Mouse (Mus musculus): ENCODE measurements around the gene Klhdc9. TPM values are rescaled to one million over a fixed set of nuclear protein-coding genes. Genes with fewer than 3 reads are reported as not detected.
A peak's percentile ranks its signal among the peaks of the same experiment; 100 is the strongest.

Klhdc9 gene
- 1.3 and 2.0 TPM in 2 replicates for polyA plus RNA-seq (2014; fragmentation: Nextera tagmentation; extraction: Ambion mirVana)

- no peaks in the 10 kb centered on the region for H3K27me3 ChIP-seq (ENCODE audit: control insufficient read depth, insufficient read depth, low read length)
- no peaks in the 10 kb centered on the region for H3K36me3 ChIP-seq (ENCODE audit: control insufficient read depth, insufficient read depth, low read length)
- H3K4me1 ChIP-seq (replicated peaks; ENCODE audit: control insufficient read depth, insufficient read depth, low read length) = peaks cover 3% of the 10 kb centered on the region; the same call in 1 of the 2 replicates
- under 1% methylated on average over 21 of the region's 21 CpGs for WGBS
- H3K9ac ChIP-seq (ENCODE audit: low read depth, low read length) = peak within 1 kb of the TSS; percentile 65
- peak within 1 kb of the TSS; percentile 86 for H3K4me2 ChIP-seq (replicated peaks; ENCODE audit: low read depth, low read length)
- ATAC-seq (ENCODE audit: low FRiP score) (peak; percentile 93), DNase-seq (ENCODE audit: low spot score) (peak; percentile 94)
- H3K4me3 ChIP-seq (ENCODE audit: low read depth, low read length) = peak within 1 kb of the TSS; percentile 52
- peak within 1 kb of the TSS; percentile 48 for H3K27ac ChIP-seq (ENCODE audit: low read depth, low read length)
- 0 out of 2 replicates have a peak, but pooled peaks cover 2% of the 10 kb centered on the region for H3K9me3 ChIP-seq (ENCODE audit: control insufficient read depth, low read length)
Observed at GRCm38 (mm10) chr1:171360656-171361055, at the start of gene Klhdc9. Gene Klhdc9 (minus strand): TSS chr1:171360798.

- 69% methylated on average over 1 of the region's 1 CpGs for WGBS
- H3K4me2 ChIP-seq (replicated peaks; ENCODE audit: low read depth, low read length) = no peak overlapping the region
- H3K4me1 ChIP-seq (replicated peaks; ENCODE audit: control insufficient read depth, insufficient read depth, low read length) = no peaks in the 10 kb centered on the region
- H3K27ac ChIP-seq (ENCODE audit: low read depth, low read length) = no peak overlapping the region
- H3K9me3 ChIP-seq (ENCODE audit: control insufficient read depth, low read length) = no peaks in the 10 kb centered on the region
- no peak overlapping the region for H3K4me3 ChIP-seq (ENCODE audit: low read depth, low read length)
- ATAC-seq (ENCODE audit: low FRiP score) (no peak), DNase-seq (ENCODE audit: low spot score) (no peak)
- no peak overlapping the region for H3K9ac ChIP-seq (ENCODE audit: low read depth, low read length)
- H3K27me3 ChIP-seq (ENCODE audit: control insufficient read depth, insufficient read depth, low read length) = no peaks in the 10 kb centered on the region; the same call in 1 of the 2 replicates
- no peaks in the 10 kb centered on the region for H3K36me3 ChIP-seq (ENCODE audit: control insufficient read depth, insufficient read depth, low read length)
Observed at GRCm38 (mm10) chr1:171410231-171410630, 49.6 kb upstream of the Klhdc9 start.

GRCm38 (mm10) chr1:171407263-171407662, 46.7 kb upstream of the Klhdc9 start:
- H3K9me3 ChIP-seq (ENCODE audit: control insufficient read depth, low read length) = no peaks in the 10 kb centered on the region
- no peak overlapping the region for H3K9ac ChIP-seq (ENCODE audit: low read depth, low read length)
- H3K4me3 ChIP-seq (ENCODE audit: low read depth, low read length) = no peak overlapping the region
- 76% methylated on average over 5 of the region's 5 CpGs for WGBS
- H3K4me1 ChIP-seq (replicated peaks; ENCODE audit: control insufficient read depth, insufficient read depth, low read length) = no peaks in the 10 kb centered on the region
- H3K4me2 ChIP-seq (replicated peaks; ENCODE audit: low read depth, low read length) = no peak overlapping the region
- H3K27ac ChIP-seq (ENCODE audit: low read depth, low read length) = no peak overlapping the region
- no peaks in the 10 kb centered on the region for H3K36me3 ChIP-seq (ENCODE audit: control insufficient read depth, insufficient read depth, low read length)
- DNase-seq (ENCODE audit: low spot score) = no peak
- no peak for ATAC-seq (ENCODE audit: low FRiP score)
- no peaks in the 10 kb centered on the region; the same call in 1 of the 2 replicates for H3K27me3 ChIP-seq (ENCODE audit: control insufficient read depth, insufficient read depth, low read length)

- H3K4me1 ChIP-seq (replicated peaks; ENCODE audit: control insufficient read depth, insufficient read depth, low read length) = no peaks in the 10 kb centered on the region
- WGBS = 88% methylated on average over 9 of the region's 9 CpGs
- H3K9me3 ChIP-seq (ENCODE audit: control insufficient read depth, low read length) = no peaks in the 10 kb centered on the region
- H3K4me3 ChIP-seq (ENCODE audit: low read depth, low read length) = no peak overlapping the region
- no peak for ATAC-seq (ENCODE audit: low FRiP score)
- H3K4me2 ChIP-seq (replicated peaks; ENCODE audit: low read depth, low read length) = no peak overlapping the region
- H3K27ac ChIP-seq (ENCODE audit: low read depth, low read length) = no peak overlapping the region
- no peaks in the 10 kb centered on the region for H3K27me3 ChIP-seq (ENCODE audit: control insufficient read depth, insufficient read depth, low read length)
- H3K36me3 ChIP-seq (ENCODE audit: control insufficient read depth, insufficient read depth, low read length) = no peaks in the 10 kb centered on the region
- no peak for DNase-seq (ENCODE audit: low spot score)
- H3K9ac ChIP-seq (ENCODE audit: low read depth, low read length) = no peak overlapping the region
Observed at GRCm38 (mm10) chr1:171402991-171403390, 42.4 kb upstream of the Klhdc9 start.

DNA sequence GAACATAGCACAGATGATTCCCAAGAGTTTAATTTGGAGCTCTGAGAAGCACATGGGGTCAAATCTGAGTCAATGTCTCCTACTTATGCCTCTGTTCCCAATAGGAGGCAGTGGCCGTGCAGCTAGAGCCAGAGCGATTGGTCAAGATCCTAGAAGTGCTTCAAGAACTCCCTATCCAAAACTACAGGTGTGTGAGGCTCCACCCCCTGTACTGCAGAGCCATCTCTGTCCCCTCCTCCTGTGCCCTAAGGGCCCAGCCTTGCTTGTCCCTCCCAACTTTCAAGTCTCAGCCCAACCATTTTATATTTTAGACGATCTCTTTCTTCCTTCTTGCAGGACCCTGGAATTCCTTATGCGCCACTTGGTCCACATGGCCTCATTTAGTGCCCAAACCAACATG, 41.2 kb upstream of the Klhdc9 start:
- H3K9me3 ChIP-seq (ENCODE audit: control insufficient read depth, low read length) = no peaks in the 10 kb centered on the region

DNA sequence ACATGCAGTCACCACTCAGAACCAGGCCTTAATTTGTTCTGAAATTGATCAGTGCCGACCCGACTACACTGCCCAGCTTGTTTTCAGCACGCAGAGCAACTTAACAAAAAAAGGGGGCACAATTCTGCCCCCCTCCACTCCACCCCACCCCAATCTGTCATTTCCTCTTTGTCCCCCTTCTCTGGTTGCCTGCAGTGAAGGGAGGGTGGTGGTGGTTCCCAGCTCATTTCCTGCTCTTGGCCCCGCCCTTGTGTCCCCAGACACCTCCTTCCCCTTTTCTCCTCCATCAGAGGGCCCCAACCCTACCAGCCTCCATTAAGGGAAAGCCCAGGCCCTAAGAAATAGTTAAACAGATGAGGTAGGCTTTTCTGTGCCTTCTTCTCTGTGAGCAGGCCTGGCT, 29.5 kb upstream of the Klhdc9 start:
- WGBS = 78% methylated on average over 4 of the region's 4 CpGs
- H3K4me1 ChIP-seq (replicated peaks; ENCODE audit: control insufficient read depth, insufficient read depth, low read length) = no peaks in the 10 kb centered on the region
- H3K27ac ChIP-seq (ENCODE audit: low read depth, low read length) = no peak overlapping the region
- DNase-seq (ENCODE audit: low spot score) (no peak), ATAC-seq (ENCODE audit: low FRiP score) (no peak)
- H3K9me3 ChIP-seq (ENCODE audit: control insufficient read depth, low read length) = no peaks in the 10 kb centered on the region
- no peak overlapping the region for H3K4me2 ChIP-seq (replicated peaks; ENCODE audit: low read depth, low read length)
- no peak overlapping the region for H3K9ac ChIP-seq (ENCODE audit: low read depth, low read length)
- H3K27me3 ChIP-seq (ENCODE audit: control insufficient read depth, insufficient read depth, low read length) = no peaks in the 10 kb centered on the region
- H3K4me3 ChIP-seq (ENCODE audit: low read depth, low read length) = no peak overlapping the region
- no peaks in the 10 kb centered on the region for H3K36me3 ChIP-seq (ENCODE audit: control insufficient read depth, insufficient read depth, low read length)

More for the DNA sequence above, 41.2 kb upstream of the Klhdc9 start:
- no peak overlapping the region for H3K27ac ChIP-seq (ENCODE audit: low read depth, low read length)
- no peak for DNase-seq (ENCODE audit: low spot score)
- H3K4me1 ChIP-seq (replicated peaks; ENCODE audit: control insufficient read depth, insufficient read depth, low read length) = no peaks in the 10 kb centered on the region
- H3K27me3 ChIP-seq (ENCODE audit: control insufficient read depth, insufficient read depth, low read length) = no peaks in the 10 kb centered on the region
- no peak for ATAC-seq (ENCODE audit: low FRiP score)
- 85% methylated on average over 4 of the region's 4 CpGs for WGBS
- H3K4me2 ChIP-seq (replicated peaks; ENCODE audit: low read depth, low read length) = no peak overlapping the region
- no peaks in the 10 kb centered on the region for H3K36me3 ChIP-seq (ENCODE audit: control insufficient read depth, insufficient read depth, low read length)
- no peak overlapping the region for H3K4me3 ChIP-seq (ENCODE audit: low read depth, low read length)
- H3K9ac ChIP-seq (ENCODE audit: low read depth, low read length) = no peak overlapping the region

GRCm38 (mm10) chr1:171388376-171389102, 27.9 kb upstream of the Klhdc9 start, which contains the start of gene Arhgap30:
Gene Arhgap30 (plus strand): TSS chr1:171388954.
- WGBS = 85% methylated on average over 15 of the region's 15 CpGs
- no peak within 1 kb of the TSS for H3K27ac ChIP-seq (ENCODE audit: low read depth, low read length)
- no peak for DNase-seq (ENCODE audit: low spot score)
- no peak within 1 kb of the TSS for H3K4me2 ChIP-seq (replicated peaks; ENCODE audit: low read depth, low read length)
- ATAC-seq (ENCODE audit: low FRiP score) = no peak
- H3K27me3 ChIP-seq (ENCODE audit: control insufficient read depth, insufficient read depth, low read length) = no peaks in the 10 kb centered on the region
- no peaks in the 10 kb centered on the region for H3K4me1 ChIP-seq (replicated peaks; ENCODE audit: control insufficient read depth, insufficient read depth, low read length)
- no peak within 1 kb of the TSS for H3K4me3 ChIP-seq (ENCODE audit: low read depth, low read length)
- no peaks in the 10 kb centered on the region for H3K36me3 ChIP-seq (ENCODE audit: control insufficient read depth, insufficient read depth, low read length)
- H3K9me3 ChIP-seq (ENCODE audit: control insufficient read depth, low read length) = no peaks in the 10 kb centered on the region
- H3K9ac ChIP-seq (ENCODE audit: low read depth, low read length) = no peak within 1 kb of the TSS

DNA sequence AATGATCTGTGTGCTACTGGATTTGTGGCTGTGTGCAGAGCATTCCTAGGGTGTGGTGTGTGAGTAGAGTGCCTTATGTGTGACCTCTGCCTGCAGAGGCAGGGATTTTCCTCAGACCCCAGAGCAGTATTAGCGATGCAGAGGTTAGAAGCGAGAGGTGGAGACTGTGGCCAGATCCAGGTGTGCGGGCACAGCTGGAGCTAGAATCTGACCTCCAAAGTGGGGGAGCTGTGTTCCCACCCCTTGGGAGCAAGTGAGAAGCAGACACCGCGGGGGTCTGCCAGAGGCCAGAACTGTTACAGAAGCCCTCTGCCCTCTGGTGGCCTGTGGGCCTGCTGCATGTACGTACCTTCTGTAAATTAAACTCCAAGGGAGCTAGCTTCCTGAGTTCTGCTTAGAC, 26.5 kb upstream of the Klhdc9 start:
- Histone ChIP-seq H3K27ac (ENCODE audit: low read depth, low read length) (no peak overlapping the region), H3K4me1 (replicated peaks; ENCODE audit: control insufficient read depth, insufficient read depth, low read length) (no peaks in the 10 kb centered on the region), H3K36me3 (ENCODE audit: control insufficient read depth, insufficient read depth, low read length) (no peaks in the 10 kb centered on the region), H3K4me2 (replicated peaks; ENCODE audit: low read depth, low read length) (no peak overlapping the region), H3K27me3 (ENCODE audit: control insufficient read depth, insufficient read depth, low read length) (no peaks in the 10 kb centered on the region), H3K9ac (ENCODE audit: low read depth, low read length) (no peak overlapping the region), H3K9me3 (ENCODE audit: control insufficient read depth, low read length) (no peaks in the 10 kb centered on the region), H3K4me3 (ENCODE audit: low read depth, low read length) (no peak overlapping the region)
- ATAC-seq (ENCODE audit: low FRiP score) (no peak), DNase-seq (ENCODE audit: low spot score) (peak; percentile 54)
- WGBS = 12% methylated on average over 6 of the region's 6 CpGs

- no peak overlapping the region for H3K4me3 ChIP-seq (ENCODE audit: low read depth, low read length)
- no peak overlapping the region for H3K27ac ChIP-seq (ENCODE audit: low read depth, low read length)
- H3K4me2 ChIP-seq (replicated peaks; ENCODE audit: low read depth, low read length) = no peak overlapping the region
- WGBS = 69% methylated on average over 9 of the region's 9 CpGs
- no peak overlapping the region for H3K9ac ChIP-seq (ENCODE audit: low read depth, low read length)
- peaks cover 6% of the 10 kb centered on the region; the same call in 1 of the 2 replicates for H3K27me3 ChIP-seq (ENCODE audit: control insufficient read depth, insufficient read depth, low read length)
- no peaks in the 10 kb centered on the region for H3K9me3 ChIP-seq (ENCODE audit: control insufficient read depth, low read length)
- DNase-seq (ENCODE audit: low spot score) (no peak), ATAC-seq (ENCODE audit: low FRiP score) (no peak)
- H3K36me3 ChIP-seq (ENCODE audit: control insufficient read depth, insufficient read depth, low read length) = no peaks in the 10 kb centered on the region
- no peaks in the 10 kb centered on the region for H3K4me1 ChIP-seq (replicated peaks; ENCODE audit: control insufficient read depth, insufficient read depth, low read length)
Observed at GRCm38 (mm10) chr1:171385171-171385570, 24.6 kb upstream of the Klhdc9 start.
